Mouse (Mus musculus) heart, adult 2 months (tissue): ENCODE measurements around the gene Tcf7l1.

Source experiments
- CTCF ChIP-seq: fragments of 200-600 bp; IDR thresholded peaks from 2 replicates; pipeline ENCODE4 v1.8.1; 2022; ENCODE audit warnings: antibody characterized with exemption, mild to moderate bottlenecking, moderate library complexity
- EP300 ChIP-seq: fragments of 200-500 bp; IDR thresholded peaks from 2 replicates; pipeline ENCODE4 v1.6.1; 2011; ENCODE audit warnings: low read depth, low read length, control low read depth; ENCODE audit not compliant: insufficient read depth
- POLR2A ChIP-seq: fragments of 200-500 bp; IDR thresholded peaks from 2 replicates; pipeline ENCODE4 v1.6.1; 2011; ENCODE audit warnings: mild to moderate bottlenecking, low read depth, low read length, control low read depth; ENCODE audit not compliant: insufficient read depth

- TF ChIP-seq POLR2A = no peak
- no peak for TF ChIP-seq CTCF
- no peak for TF ChIP-seq EP300
Measured at GRCm38 (mm10) chr6:72795444-72795843, 6.4 kb upstream of the Tcf7l1 start.
